Mouse (Mus musculus) spleen, adult 2 months (tissue): ENCODE measurements around the gene Cables2.

Experiments used
- CTCF ChIP-seq: fragments of 200-500 bp; IDR thresholded peaks from 2 replicates; pipeline ENCODE4 v1.5.1; 2011; ENCODE audit warnings: mild to moderate bottlenecking, inconsistent platforms; ENCODE audit not compliant: insufficient read depth, insufficient read length, insufficient replicate concordance; ENCODE audit errors: extremely low read depth
- POLR2A ChIP-seq: fragments of 200-500 bp; IDR thresholded peaks from 2 replicates; pipeline ENCODE4 v1.6.1; 2011; ENCODE audit warnings: low read depth, low read length, inconsistent platforms

- TF ChIP-seq CTCF (no peak), POLR2A (no peak)
These were observed 35.5 kb downstream of the Cables2 start for GRCm38 (mm10) chr2:180237601-180238345.
